16 mouse cellular contexts compared by ENCODE assay signal in the genomic region with DNA sequence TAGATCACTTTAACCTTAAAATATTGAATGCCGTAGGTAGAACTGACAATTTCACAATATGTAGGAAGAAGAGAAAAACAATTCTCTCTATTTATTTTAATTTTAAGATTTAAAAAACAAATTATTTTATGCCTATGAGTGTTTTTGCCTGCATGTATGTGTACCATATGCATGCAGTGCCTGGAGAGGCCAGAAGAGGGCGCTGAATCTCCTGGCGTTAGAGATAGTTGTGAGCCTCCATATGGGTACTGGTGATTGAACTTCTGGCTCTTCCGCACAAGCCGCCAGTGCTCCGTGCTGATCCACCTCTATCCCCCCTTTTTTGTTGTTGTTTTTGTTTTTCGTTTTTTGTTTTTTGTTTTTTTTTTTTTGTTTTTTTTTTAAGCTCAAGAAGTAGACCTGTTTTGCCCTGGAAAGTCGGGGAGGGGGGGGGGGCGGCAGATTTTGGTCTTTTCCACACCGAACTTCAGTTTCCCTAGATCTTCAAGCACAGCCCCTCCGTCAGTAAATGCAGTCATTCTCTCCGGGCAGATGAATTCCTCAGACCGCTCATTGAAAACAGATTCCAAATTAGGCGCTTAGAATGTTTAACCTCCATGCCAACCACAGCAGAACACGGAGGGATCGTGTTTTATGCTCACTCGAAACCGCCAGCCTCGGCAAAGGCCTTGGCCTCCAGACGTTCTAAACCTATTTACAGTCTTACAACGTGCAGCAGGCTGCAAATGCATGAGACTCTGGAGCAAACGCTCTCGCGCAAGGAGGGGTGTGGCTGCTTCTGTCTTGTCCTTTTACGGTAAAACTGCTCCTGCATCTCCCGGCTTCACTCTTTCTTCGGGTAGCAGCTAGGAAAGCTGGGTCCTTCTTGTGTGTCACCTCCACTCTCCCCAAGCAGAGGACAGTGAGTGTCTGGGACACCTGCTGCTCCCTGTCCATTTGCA.
DNase-seq lines count a peak whose midpoint lies in the region; ATAC-seq and TF ChIP-seq lines count a peak whose summit lies in the region.
"Had no signal": no experiment of that assay in that cellular context is flagged by ENCODE, and none has a peak within 500 bp of the region (broad histone marks: within the 10 kb centered on the region; RNA-seq: fewer than 3 reads in every experiment).

No protein-coding gene starts in this region.

- in situ Hi-C loops in ES-E14 (cut with MboI; ENCODE audit: low sequenced_read_pairs in 2 of 2, unreplicated experiment in 2 of 2) = no loop called here

- peak; percentile 25 for DNase-seq in limb, embryonic 14.5 days (ENCODE audit: low spot score)
- DNase-seq in limb, embryonic 10.5 days (ENCODE audit: low spot score) = no peak
- peak; percentile 59 for DNase-seq in ES-E14 (ENCODE audit: low read depth, low spot score)
- no peak for DNase-seq in retina, postnatal 1 day
- DNase-seq in left cerebral cortex, adult 8-10 months (ENCODE audit: low spot score in 2 of 2) = no peak
- DNase-seq: adrenal gland, adult 2 months; heart, adult 11 months; kidney, adult 18-20 months; lung, postnatal 36 days; midbrain, embryonic 14.5 days had no signal

- 50% methylated on average over 27 of the region's 27 CpGs for WGBS in limb, embryonic 14.5 days
- WGBS in limb, embryonic 10.5 days = 85% methylated on average over 27 of the region's 27 CpGs
- 83% methylated on average over 27 of the region's 27 CpGs for WGBS in olfactory bulb, adult 2 months

- no peak overlapping the region for H3K4me2 ChIP-seq in limb, embryonic 14.5 days (replicated peaks; ENCODE audit: low read depth, low read length, severe bottlenecking)
- H3K4me2 ChIP-seq: forebrain, embryonic 15.5 days; limb, embryonic 13.5 days; neural tube, embryonic 13.5 days; stomach, embryonic 15.5 days had no signal

- TF ChIP-seq CTCF in bone marrow macrophage, adult 2 months (IDR thresholded peaks at IDR 0.05; ENCODE audit: low read depth, low read length) = peak; percentile 23; the same call in 1 of the 2 replicates
- TF ChIP-seq CTCF in olfactory bulb, adult 2 months (IDR thresholded peaks at IDR 0.05; ENCODE audit: insufficient read depth, low read depth, low read length) = peak; percentile 31; the same call in 1 of the 2 replicates

- no peak for TF ChIP-seq POLR2A in limb, embryonic 14.5 days (IDR thresholded peaks at IDR 0.05; ENCODE audit: borderline replicate concordance, extremely low read depth, insufficient read depth, insufficient read length)
- no peak for TF ChIP-seq POLR2A in bone marrow macrophage, adult 2 months (IDR thresholded peaks at IDR 0.05; ENCODE audit: borderline replicate concordance, low read depth, low read length)
- no peak for TF ChIP-seq POLR2A in olfactory bulb, adult 2 months (IDR thresholded peaks at IDR 0.05; ENCODE audit: insufficient read depth, low read depth, low read length)

- no peaks in the 10 kb centered on the region; the same call in 1 of the 2 replicates for H3K9me3 ChIP-seq in limb, embryonic 14.5 days (ENCODE audit: control insufficient read depth, low read length)
- no peaks in the 10 kb centered on the region for H3K9me3 ChIP-seq in limb, embryonic 10.5 days (replicated peaks)
- H3K9me3 ChIP-seq in ES-E14 (ENCODE audit: control insufficient read depth, insufficient read depth, low read depth, low read length) = no peaks in the 10 kb centered on the region
- H3K9me3 ChIP-seq: forebrain, embryonic 15.5 days; neural tube, embryonic 13.5 days; stomach, embryonic 15.5 days had no signal

- no peaks in the 10 kb centered on the region for H3K4me1 ChIP-seq in limb, embryonic 14.5 days (ENCODE audit: control insufficient read depth, insufficient read depth, low read length)
- H3K4me1 ChIP-seq in limb, embryonic 10.5 days = 0 out of 2 replicates have a peak, but pooled peaks cover 4% of the 10 kb centered on the region
- peaks cover 2% of the 10 kb centered on the region in 2 experiments; a peak in 1 of 4 replicates for H3K4me1 ChIP-seq in ES-E14 (ENCODE audit: control insufficient read depth in 2 of 2, insufficient read depth in 2 of 2, low read length in 2 of 2, poor library complexity in 1 of 2)
- H3K4me1 ChIP-seq in bone marrow macrophage, adult 2 months (ENCODE audit: control insufficient read depth, insufficient read depth, low read length) = no peaks in the 10 kb centered on the region
- H3K4me1 ChIP-seq in olfactory bulb, adult 2 months (ENCODE audit: control insufficient read depth, insufficient read depth, low read length) = peaks cover 2% of the 10 kb centered on the region; the same call in 1 of the 2 replicates
- H3K4me1 ChIP-seq: forebrain, embryonic 15.5 days; stomach, embryonic 15.5 days had no signal

- no peak overlapping the region for H3K27ac ChIP-seq in limb, embryonic 14.5 days (replicated peaks; ENCODE audit: low read depth, low read length)
- H3K27ac ChIP-seq in limb, embryonic 10.5 days = no peak overlapping the region
- no peak overlapping the region for H3K27ac ChIP-seq in ES-E14 (ENCODE audit: insufficient read depth, low read depth, low read length, poor library complexity, severe bottlenecking)
- H3K27ac ChIP-seq in bone marrow macrophage, adult 2 months (ENCODE audit: insufficient read depth, low read depth, low read length) = no peak overlapping the region
- H3K27ac ChIP-seq in olfactory bulb, adult 2 months (ENCODE audit: insufficient read depth, low read depth, low read length) = no peak overlapping the region
- H3K27ac ChIP-seq: forebrain, embryonic 15.5 days; limb, embryonic 13.5 days; neural tube, embryonic 13.5 days; stomach, embryonic 15.5 days had no signal

- H3K27me3 ChIP-seq in limb, embryonic 14.5 days (ENCODE audit: control insufficient read depth, insufficient read depth, low read length) = no peaks in the 10 kb centered on the region
- no peaks in the 10 kb centered on the region for H3K27me3 ChIP-seq in limb, embryonic 10.5 days (ENCODE audit: low read depth, poor library complexity, severe bottlenecking)
- H3K27me3 ChIP-seq: forebrain, embryonic 15.5 days; limb, embryonic 13.5 days; neural tube, embryonic 13.5 days; stomach, embryonic 15.5 days had no signal

- ATAC-seq in limb, embryonic 14.5 days (ENCODE audit: low FRiP score, low read depth) = no peak
- ATAC-seq: forebrain, embryonic 15.5 days had no signal

- H3K9ac ChIP-seq in limb, embryonic 14.5 days (ENCODE audit: low read depth, low read length, severe bottlenecking) = no peak overlapping the region
- no peak overlapping the region for H3K9ac ChIP-seq in ES-E14 (ENCODE audit: insufficient read depth, low read depth, low read length, poor library complexity, severe bottlenecking)
- H3K9ac ChIP-seq: forebrain, embryonic 15.5 days; limb, embryonic 13.5 days; neural tube, embryonic 13.5 days; stomach, embryonic 15.5 days had no signal

- H3K36me3 ChIP-seq in limb, embryonic 14.5 days (ENCODE audit: control insufficient read depth, insufficient read depth, low read length) = peaks cover 4% of the 10 kb centered on the region; the same call in 1 of the 2 replicates
- peaks cover 59% of the 10 kb centered on the region for H3K36me3 ChIP-seq in limb, embryonic 10.5 days
- H3K36me3 ChIP-seq in ES-E14 (ENCODE audit: control insufficient read depth, insufficient read depth, low read length, poor library complexity, severe bottlenecking) = no peaks in the 10 kb centered on the region
- H3K36me3 ChIP-seq: forebrain, embryonic 15.5 days; stomach, embryonic 15.5 days had no signal

- no peak overlapping the region for H3K4me3 ChIP-seq in limb, embryonic 14.5 days (replicated peaks; ENCODE audit: low read length)
- no peak overlapping the region for H3K4me3 ChIP-seq in limb, embryonic 10.5 days
- no peak overlapping the region for H3K4me3 ChIP-seq in ES-E14 (ENCODE audit: insufficient read depth in 1 of 2, low read depth in 1 of 2, low read length in 2 of 2, poor library complexity in 1 of 2, severe bottlenecking in 1 of 2)
- H3K4me3 ChIP-seq in bone marrow macrophage, adult 2 months (ENCODE audit: insufficient read depth, low read length) = no peak overlapping the region
- no peak overlapping the region for H3K4me3 ChIP-seq in olfactory bulb, adult 2 months (ENCODE audit: insufficient read depth, low read depth, low read length)
- H3K4me3 ChIP-seq: forebrain, embryonic 15.5 days; limb, embryonic 13.5 days; neural tube, embryonic 13.5 days; stomach, embryonic 15.5 days had no signal

TF ChIP-seq in ES-E14, 5 proteins besides CTCF, POLR2A, EP300 and RAD21:
- TF ChIP-seq MAFK (IDR thresholded peaks at IDR 0.05; ENCODE audit: insufficient read depth, low read depth, low read length) (no peak), CHD2 (IDR thresholded peaks at IDR 0.05; ENCODE audit: low read depth, low read length) (no peak), ZC3H11A (IDR thresholded peaks at IDR 0.05; ENCODE audit: borderline replicate concordance, low read depth, low read length) (no peak), HCFC1 (IDR thresholded peaks at IDR 0.05; ENCODE audit: borderline replicate concordance, insufficient read depth, low read length) (no peak), ZNF384 (IDR thresholded peaks at IDR 0.05; ENCODE audit: low read depth, low read length) (no peak)
TF ChIP-seq in ES-E14: peak in this region for 0.

Comparison
In these comparisons a context has a peak if more than half of its experiments do, and no peak if none do; other contexts are left out.
1. DNase-seq: peak in limb, embryonic 14.5 days (single experiment) and ES-E14 (single experiment); none in limb, embryonic 10.5 days (single experiment), retina, postnatal 1 day (single experiment) and left cerebral cortex, adult 8-10 months (0 of 2).